Mouse (Mus musculus): ENCODE data around the gene Wasf1. TPM values are rescaled to one million over a fixed set of nuclear protein-coding genes. Genes with fewer than 3 reads are reported as not detected.
A peak's percentile ranks its signal among the peaks of the same experiment; 100 is the strongest.

The Wasf1 gene
- total RNA-seq (2017) = not detected in 2 replicates

- ATAC-seq (replicated peaks; ENCODE audit: low read depth, poor library complexity, severe bottlenecking) = peak; percentile 97
These were observed at the start of gene Wasf1, which contains the start of gene Cdc40 for GRCm38 (mm10) chr10:40882831-40883643. Wasf1 (plus strand) TSS chr10:40883475. Cdc40 (minus strand) TSS chr10:40883311.

- ATAC-seq (replicated peaks; ENCODE audit: low read depth, poor library complexity, severe bottlenecking) = no peak
These were observed 43.2 kb upstream of the Wasf1 start for GRCm38 (mm10) chr10:40840086-40840485.

GRCm38 (mm10) chr10:40843841-40844240, 39.4 kb upstream of the Wasf1 start:
- ATAC-seq (replicated peaks; ENCODE audit: low read depth, poor library complexity, severe bottlenecking) = no peak

DNA sequence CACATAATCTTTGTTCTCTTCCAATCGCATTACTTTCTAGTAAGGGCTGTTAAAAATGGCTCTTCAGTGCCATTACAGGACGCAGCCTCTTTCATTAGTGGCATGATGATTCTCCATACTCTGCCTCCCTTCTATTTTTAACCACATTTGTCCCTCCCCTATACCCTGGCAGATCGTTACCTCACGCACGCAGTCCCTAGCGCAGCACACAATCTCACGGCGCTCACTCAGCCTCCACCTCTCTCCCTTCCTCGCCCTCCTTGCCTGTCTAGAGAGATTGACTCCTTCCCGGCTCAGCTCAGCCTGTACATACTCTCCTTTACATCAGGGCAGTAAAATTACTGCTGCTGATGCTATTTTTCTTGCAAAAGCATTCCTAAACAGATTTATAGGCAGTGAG, 38.7 kb upstream of the Wasf1 start:
- no peak for ATAC-seq (replicated peaks; ENCODE audit: low read depth, poor library complexity, severe bottlenecking)

GRCm38 (mm10) chr10:40845626-40846025, 37.6 kb upstream of the Wasf1 start:
- ATAC-seq (replicated peaks; ENCODE audit: low read depth, poor library complexity, severe bottlenecking) = no peak

DNA sequence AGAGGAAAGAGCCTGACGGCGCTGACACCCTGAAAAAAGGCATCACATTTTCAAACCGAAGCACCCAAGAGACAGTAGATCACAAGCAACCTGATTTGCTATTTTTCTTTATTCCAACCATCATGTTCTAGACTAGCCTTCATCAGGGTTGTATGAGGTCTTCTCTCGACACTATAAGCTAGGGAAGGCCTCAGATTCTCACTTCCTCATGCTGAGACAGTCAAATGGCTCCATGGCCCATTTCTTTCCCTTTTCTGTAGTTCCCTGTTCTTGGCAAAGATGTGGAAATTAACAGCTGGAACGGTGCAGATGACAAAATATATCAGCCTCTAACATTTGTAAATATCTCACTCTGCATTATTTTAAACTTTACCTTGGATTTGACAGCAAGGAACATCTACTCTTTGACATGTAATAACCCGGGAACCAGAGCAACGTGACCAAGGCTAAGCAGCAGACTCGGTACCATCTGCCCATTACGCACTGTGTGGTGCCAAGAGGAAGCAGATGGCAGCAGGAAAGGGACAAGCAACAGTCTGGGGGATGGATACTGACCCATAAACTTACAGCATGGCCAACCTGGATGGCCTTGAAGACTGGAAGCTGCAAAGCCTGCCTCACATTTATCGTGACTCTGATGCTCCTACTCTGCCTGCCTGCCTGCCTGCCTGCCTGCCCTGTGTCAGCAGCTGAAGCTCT, 36.0 kb upstream of the Wasf1 start:
- no peak for ATAC-seq (replicated peaks; ENCODE audit: low read depth, poor library complexity, severe bottlenecking)

GRCm38 (mm10) chr10:40850644-40851043, 32.6 kb upstream of the Wasf1 start:
- ATAC-seq (replicated peaks; ENCODE audit: low read depth, poor library complexity, severe bottlenecking) = no peak

GRCm38 (mm10) chr10:40851138-40851537, 32.1 kb upstream of the Wasf1 start:
- no peak for ATAC-seq (replicated peaks; ENCODE audit: low read depth, poor library complexity, severe bottlenecking)

- no peak for ATAC-seq (replicated peaks; ENCODE audit: low read depth, poor library complexity, severe bottlenecking)
These were observed 27.7 kb upstream of the Wasf1 start for GRCm38 (mm10) chr10:40855616-40856015.

DNA sequence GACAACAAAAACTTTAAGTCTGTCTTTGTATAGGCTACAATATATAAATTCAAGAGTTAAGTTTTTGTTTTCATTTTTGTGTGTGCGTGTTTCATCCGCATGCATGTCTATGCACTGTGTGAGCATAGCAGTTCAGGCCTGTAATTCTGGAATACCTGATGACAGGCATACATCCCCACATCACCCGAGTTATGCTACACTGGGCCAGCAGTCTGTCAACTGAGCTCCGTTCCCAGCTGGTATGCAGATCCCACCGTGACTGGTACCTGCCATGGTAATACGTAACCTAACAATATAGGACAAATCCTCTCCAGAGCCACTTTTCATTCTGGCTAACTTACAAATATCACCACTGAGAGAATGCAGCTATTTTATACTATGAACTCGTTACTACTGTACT, 26.6 kb upstream of the Wasf1 start:
- ATAC-seq (replicated peaks; ENCODE audit: low read depth, poor library complexity, severe bottlenecking) = no peak

DNA sequence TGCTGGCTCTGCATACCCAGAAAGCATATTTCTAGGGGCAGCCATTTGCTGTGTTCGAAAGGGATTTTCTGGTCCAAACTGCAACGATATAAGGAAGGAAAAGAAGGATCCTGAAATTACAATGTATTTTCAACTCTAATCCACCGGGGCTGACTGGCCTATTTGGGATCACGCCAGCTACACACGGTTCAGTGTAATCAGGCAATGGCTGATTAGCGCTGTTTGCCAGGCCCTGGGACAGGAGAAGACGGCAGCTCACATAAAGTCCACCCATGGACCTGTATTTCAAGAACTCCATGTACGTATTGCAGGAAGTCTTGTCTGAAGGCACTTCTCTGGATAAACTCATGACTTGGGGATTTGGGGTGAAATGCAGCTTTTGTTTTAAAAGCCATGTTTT, 25.7 kb upstream of the Wasf1 start:
- no peak for ATAC-seq (replicated peaks; ENCODE audit: low read depth, poor library complexity, severe bottlenecking)

DNA sequence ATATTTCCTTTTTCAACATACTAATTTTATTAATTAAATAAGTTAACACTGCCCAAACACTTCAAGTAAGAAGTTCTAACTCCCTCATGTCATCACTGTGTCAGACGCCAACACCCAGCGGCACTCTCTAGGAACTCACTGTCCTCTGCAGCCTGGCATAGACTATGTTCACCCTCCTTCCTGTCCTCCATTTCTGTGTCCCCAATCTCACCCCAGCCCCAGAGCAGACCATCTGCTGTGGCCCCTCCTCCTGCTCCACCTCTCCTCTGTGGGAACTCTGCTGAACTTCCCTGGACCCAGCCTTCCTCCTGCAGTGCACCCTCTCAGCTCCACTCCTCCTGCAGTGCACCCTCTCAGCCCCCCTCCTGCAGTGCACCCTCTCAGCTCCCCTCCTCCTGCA, 15.2 kb upstream of the Wasf1 start:
- no peak for ATAC-seq (replicated peaks; ENCODE audit: low read depth, poor library complexity, severe bottlenecking)

DNA sequence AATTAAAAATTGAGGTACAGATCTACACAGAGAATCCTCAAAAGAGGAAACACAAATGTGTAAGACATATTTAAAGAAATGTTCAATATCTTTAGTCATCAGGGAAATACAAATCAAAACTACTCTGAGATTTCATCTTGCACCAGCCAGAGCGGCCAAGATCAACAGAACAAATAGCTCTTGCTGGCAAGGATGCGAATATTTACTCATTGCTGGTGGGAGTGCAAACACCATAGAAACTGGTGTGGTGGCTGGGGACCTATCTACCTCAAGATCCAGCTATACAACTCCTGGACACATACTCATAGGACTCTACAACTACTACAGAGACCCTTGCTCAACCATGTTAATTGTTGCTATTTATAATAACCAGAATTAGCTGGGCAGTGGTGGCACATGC, 12.0 kb upstream of the Wasf1 start:
- ATAC-seq (replicated peaks; ENCODE audit: low read depth, poor library complexity, severe bottlenecking) = no peak

DNA sequence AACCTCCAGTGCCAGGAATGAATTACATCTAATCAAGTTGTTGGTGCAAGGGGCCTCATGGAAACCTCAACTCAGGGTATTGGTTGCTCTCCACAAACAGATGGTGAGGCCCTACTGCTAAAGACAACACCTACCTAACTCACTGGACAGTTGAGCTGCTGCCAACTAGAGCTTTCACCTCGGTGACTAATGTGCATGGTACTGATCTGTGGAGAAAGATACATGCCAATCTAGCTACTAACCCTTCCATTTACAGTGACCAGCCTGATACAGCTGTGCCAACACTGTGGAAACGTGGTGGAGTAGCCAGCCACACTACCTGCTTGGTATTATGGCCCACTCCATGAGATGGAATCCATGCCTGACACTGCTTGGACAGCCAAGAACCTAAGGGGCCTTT, 11.2 kb upstream of the Wasf1 start:
- no peak for ATAC-seq (replicated peaks; ENCODE audit: low read depth, poor library complexity, severe bottlenecking)

DNA sequence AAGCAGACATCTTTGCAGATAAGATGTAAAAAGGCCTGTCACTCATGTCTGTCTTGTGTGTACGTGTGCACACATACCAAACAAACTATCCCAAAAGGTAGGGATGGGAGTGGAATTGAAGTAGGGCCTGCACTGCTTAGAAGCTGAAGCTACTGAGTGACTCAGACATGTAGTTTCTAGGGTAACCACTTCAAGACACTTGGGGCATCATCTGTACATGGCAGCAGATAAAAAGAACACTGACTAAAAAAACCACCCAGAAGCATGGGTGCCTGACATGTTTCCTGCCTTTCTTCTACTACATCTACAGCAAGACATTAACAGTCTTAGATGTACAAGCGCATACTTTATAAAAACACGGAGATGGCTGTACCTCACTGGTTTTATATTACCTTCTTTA, 5.0 kb upstream of the Wasf1 start:
- ATAC-seq (replicated peaks; ENCODE audit: low read depth, poor library complexity, severe bottlenecking) = no peak

- ATAC-seq (replicated peaks; ENCODE audit: low read depth, poor library complexity, severe bottlenecking) = no peak
These were observed 3.3 kb upstream of the Wasf1 start for GRCm38 (mm10) chr10:40879969-40880368.

DNA sequence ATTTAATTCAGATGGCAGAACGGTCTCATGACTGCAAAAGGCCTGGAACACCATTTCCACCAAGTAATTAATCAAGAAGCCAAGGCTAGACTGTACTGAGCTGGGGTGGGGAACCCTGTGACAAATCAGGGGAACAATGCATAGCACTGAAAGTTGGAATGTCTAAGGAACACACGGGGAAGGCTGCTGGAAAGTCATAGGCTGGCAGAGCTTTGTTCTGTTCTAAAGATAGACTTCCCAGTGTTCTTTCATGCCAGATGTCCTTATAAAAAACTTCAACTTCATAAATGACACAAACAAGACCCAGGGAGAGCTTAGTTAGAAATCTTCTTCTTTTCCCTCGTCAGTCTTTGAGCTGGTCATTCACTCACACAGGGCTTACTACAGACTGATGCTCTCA, 2.0 kb upstream of the Wasf1 start:
- no peak for ATAC-seq (replicated peaks; ENCODE audit: low read depth, poor library complexity, severe bottlenecking)

- no peak for ATAC-seq (replicated peaks; ENCODE audit: low read depth, poor library complexity, severe bottlenecking)
These were observed 942 bp upstream of the Wasf1 start for GRCm38 (mm10) chr10:40882333-40882732.

DNA sequence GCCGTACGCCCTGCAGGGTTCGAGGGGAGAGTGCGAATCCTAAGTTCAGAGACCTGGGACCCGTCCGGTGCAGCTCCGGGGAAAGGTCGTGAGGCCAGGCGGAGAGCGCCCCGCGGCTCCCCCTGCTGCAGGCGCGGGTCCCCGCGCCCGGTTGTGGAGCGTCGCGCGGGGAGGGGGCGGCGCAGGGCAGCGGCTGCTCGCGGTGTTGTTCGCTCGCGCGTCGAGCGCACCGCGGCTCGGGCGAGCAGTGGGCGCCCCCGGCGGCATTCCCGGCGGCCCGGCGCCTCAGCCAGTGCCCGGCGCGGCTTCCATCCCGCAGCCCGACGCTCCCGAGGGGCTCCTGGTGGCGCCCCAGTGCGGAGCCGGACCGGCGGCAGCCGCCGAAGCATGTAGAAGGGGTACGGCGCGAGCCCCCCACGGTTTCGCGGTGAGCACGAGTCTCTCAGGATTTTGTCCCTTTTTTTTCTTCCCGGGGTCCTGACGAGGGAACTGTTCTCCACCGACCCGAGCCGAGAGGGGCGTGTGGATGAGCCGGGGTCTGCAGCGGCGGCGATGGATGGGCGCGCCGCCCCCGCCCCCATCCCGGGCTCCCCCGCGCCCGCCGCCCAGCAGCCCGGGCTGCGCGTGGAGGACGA, 486 bp downstream of the Wasf1 start:
- ATAC-seq (replicated peaks; ENCODE audit: low read depth, poor library complexity, severe bottlenecking) = no peak; the same call in 1 of the 2 replicates

GRCm38 (mm10) chr10:40884279-40884806, 1.1 kb downstream of the Wasf1 start:
- ATAC-seq (replicated peaks; ENCODE audit: low read depth, poor library complexity, severe bottlenecking) = no peak

DNA sequence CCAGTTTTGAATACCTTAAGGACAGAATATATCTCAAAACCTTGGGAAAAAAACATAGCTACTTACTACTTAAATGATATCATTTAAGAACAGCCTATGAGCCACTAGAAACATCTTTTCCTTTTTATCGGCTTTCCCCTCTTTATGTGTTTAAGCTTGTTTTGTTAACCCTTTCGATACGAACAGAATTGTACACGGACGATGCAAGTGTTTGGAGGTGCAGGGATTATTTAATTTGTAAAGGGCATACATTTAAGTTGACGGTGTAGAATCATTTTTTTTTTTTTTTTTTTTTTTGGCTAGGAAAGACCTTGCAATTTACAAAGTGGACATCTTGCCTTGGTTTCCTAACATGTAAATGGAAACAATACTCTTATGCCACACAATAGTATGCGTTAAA, 2.2 kb downstream of the Wasf1 start:
- no peak for ATAC-seq (replicated peaks; ENCODE audit: low read depth, poor library complexity, severe bottlenecking)
